8 mouse cellular contexts compared by ENCODE assay signal in the genomic region with DNA sequence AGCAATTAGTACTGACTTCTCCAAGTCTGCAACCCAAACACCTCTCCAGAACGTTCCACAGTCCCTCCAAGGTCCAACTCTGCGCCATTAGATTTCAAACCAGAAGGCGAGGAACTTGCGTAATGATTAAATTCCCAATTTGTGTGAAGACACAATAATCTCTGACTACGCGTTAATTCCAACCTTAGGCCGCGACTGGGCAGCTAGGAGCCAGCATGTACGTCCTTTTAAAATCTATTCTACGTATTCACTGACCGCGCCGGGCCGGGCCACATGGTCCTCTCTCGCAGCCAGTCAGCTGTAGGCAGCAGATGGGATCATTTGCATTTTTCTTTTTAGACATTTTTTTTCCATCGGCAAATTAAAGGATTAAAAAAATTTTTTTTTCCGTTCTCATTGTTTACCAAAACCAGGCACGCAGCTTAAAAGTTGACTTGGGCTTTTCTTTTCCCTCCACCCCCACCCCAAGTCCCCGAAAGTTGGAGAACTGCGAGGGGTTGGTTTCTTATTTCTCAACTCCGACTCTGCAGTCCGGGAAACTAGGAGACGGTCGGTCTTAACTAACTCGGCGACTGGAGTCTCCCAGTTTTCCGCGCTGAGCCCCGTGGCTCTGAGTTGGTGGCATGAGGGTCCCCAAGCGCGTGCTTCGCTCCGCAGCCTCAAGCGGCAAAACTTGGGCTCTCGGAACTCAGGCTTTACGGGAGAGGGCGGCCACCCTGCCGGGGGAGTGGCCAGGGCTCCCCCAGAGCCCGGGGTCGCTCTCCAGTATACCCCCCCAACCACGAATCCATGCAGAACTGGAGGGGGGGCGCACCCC. TPM values are rescaled to one million over a fixed set of nuclear protein-coding genes. Genes with fewer than 3 reads are reported as not detected.
A peak's percentile ranks its signal among the peaks of the same experiment; 100 is the strongest.
DNase-seq lines count a peak whose midpoint lies in the region; ATAC-seq and TF ChIP-seq lines count a peak whose summit lies in the region.

No protein-coding gene starts in this region.

- no peaks in the 10 kb centered on the region for H3K27me3 ChIP-seq in embryonic facial prominence, embryonic 10.5 days (replicated peaks; ENCODE audit: low read depth, poor library complexity, severe bottlenecking)
- H3K27me3 ChIP-seq in liver, adult 2 months (ENCODE audit: control insufficient read depth, insufficient read depth, low read length) = no peaks in the 10 kb centered on the region
- H3K27me3 ChIP-seq in myocyte (ENCODE audit: control insufficient read depth, insufficient read depth, insufficient read length) = no peaks in the 10 kb centered on the region
- H3K27me3 ChIP-seq in stomach, embryonic 14.5 days (ENCODE audit: control insufficient read depth, insufficient read depth, low read length) = no peaks in the 10 kb centered on the region

- H3K4me2 ChIP-seq in myocyte (ENCODE audit: low read depth) = peak overlapping the region; percentile 69
- H3K4me2 ChIP-seq in stomach, embryonic 14.5 days (replicated peaks; ENCODE audit: low read depth, low read length) = peak overlapping the region; percentile 88

- H3K27ac ChIP-seq in embryonic facial prominence, embryonic 10.5 days (replicated peaks) = peak overlapping the region; percentile 100
- H3K27ac ChIP-seq in liver, adult 2 months (replicated peaks; ENCODE audit: insufficient read depth, low read depth, low read length) = peak overlapping the region; percentile 74
- peak overlapping the region; percentile 98 for H3K27ac ChIP-seq in stomach, embryonic 14.5 days (ENCODE audit: low read length)

- H3K36me3 ChIP-seq in embryonic facial prominence, embryonic 10.5 days (replicated peaks) = no peaks in the 10 kb centered on the region
- no peaks in the 10 kb centered on the region for H3K36me3 ChIP-seq in liver, adult 2 months (ENCODE audit: control insufficient read depth, insufficient read depth, low read length)
- H3K36me3 ChIP-seq in myocyte (ENCODE audit: control insufficient read depth, insufficient read depth) = no peaks in the 10 kb centered on the region
- no peaks in the 10 kb centered on the region for H3K36me3 ChIP-seq in stomach, embryonic 14.5 days (ENCODE audit: control insufficient read depth, insufficient read depth, low read length)

- peaks cover 9% of the 10 kb centered on the region; the same call in 1 of the 2 replicates for H3K79me2 ChIP-seq in liver, adult 2 months (ENCODE audit: control insufficient read depth, insufficient read depth, low read length)
- H3K79me2 ChIP-seq in myocyte (ENCODE audit: control insufficient read depth, insufficient read depth) = peaks cover 17% of the 10 kb centered on the region

- peak overlapping the region; percentile 67 for H3ac ChIP-seq in myocyte (ENCODE audit: control insufficient read depth, insufficient read length)

- under 1% methylated on average over 42 of the region's 42 CpGs for WGBS in embryonic facial prominence, embryonic 10.5 days
- 4% methylated on average over 42 of the region's 42 CpGs for WGBS in liver, adult 2 months
- WGBS in stomach, embryonic 14.5 days = under 1% methylated on average over 42 of the region's 42 CpGs

- peak overlapping the region; percentile 94 for H3K9ac ChIP-seq in liver, adult 2 months (ENCODE audit: low read depth, low read length)
- peak overlapping the region; percentile 94 for H3K9ac ChIP-seq in stomach, embryonic 14.5 days (replicated peaks; ENCODE audit: low read depth, low read length)

- peak overlapping the region; percentile 86 for H3K4me3 ChIP-seq in embryonic facial prominence, embryonic 10.5 days
- peak overlapping the region; percentile 72 for H3K4me3 ChIP-seq in liver, adult 2 months (ENCODE audit: insufficient read depth, low read depth, low read length)
- H3K4me3 ChIP-seq in myocyte = peak overlapping the region; percentile 44
- H3K4me3 ChIP-seq in stomach, embryonic 14.5 days (ENCODE audit: low read depth, low read length) = peak overlapping the region; percentile 79

- no peaks in the 10 kb centered on the region for H3K9me3 ChIP-seq in embryonic facial prominence, embryonic 10.5 days
- no peaks in the 10 kb centered on the region for H3K9me3 ChIP-seq in stomach, embryonic 14.5 days (ENCODE audit: control insufficient read depth, low read depth, low read length)

- TF ChIP-seq CTCF in liver, adult 2 months (IDR thresholded peaks at IDR 0.05; ENCODE audit: low read depth, low read length) = no peak

- no peak for TF ChIP-seq POLR2A in liver, adult 2 months (IDR thresholded peaks at IDR 0.05; ENCODE audit: extremely low read depth, insufficient read depth, low read length)
- TF ChIP-seq POLR2A in myocyte (IDR thresholded peaks at IDR 0.05; ENCODE audit: insufficient read length, low read depth) = no peak

- H3K4me1 ChIP-seq in embryonic facial prominence, embryonic 10.5 days = peaks cover 44% of the 10 kb centered on the region
- H3K4me1 ChIP-seq in liver, adult 2 months (ENCODE audit: control insufficient read depth, insufficient read depth, low read length) = peaks cover under 1% of the 10 kb centered on the region
- peaks cover 19% of the 10 kb centered on the region; the same call in 1 of the 2 replicates for H3K4me1 ChIP-seq in stomach, embryonic 14.5 days (ENCODE audit: control insufficient read depth, insufficient read depth, low read length)

- ATAC-seq in stomach, embryonic 14.5 days (ENCODE audit: insufficient number of reproducible peaks, insufficient read depth, low FRiP score, low read depth) = peak; percentile 7; the same call in 1 of the 2 replicates

- peak; percentile 11 to 17 for DNase-seq in thymus, adult 18-20 months
- no peak for DNase-seq in thymus, postnatal 0 days (ENCODE audit: low spot score)
- DNase-seq in embryonic facial prominence, embryonic 10.5 days (ENCODE audit: low spot score) = peak; percentile 85
- DNase-seq in heart, adult 9 months (ENCODE audit: low spot score in 2 of 2) = peak; percentile 34 to 56
- DNase-seq in kidney, adult 9 months = peak; percentile 80
- peak; percentile 60 for DNase-seq in liver, adult 2 months (ENCODE audit: extremely low read depth, low read depth, low spot score)

TF ChIP-seq in myocyte, 11 proteins besides CTCF, POLR2A, EP300 and RAD21:
- TF ChIP-seq MAX (IDR thresholded peaks at IDR 0.05; ENCODE audit: low read depth) (no peak), POLR2AphosphoS2 (IDR thresholded peaks at IDR 0.05; ENCODE audit: insufficient read length, low read depth) (no peak), TCF3 (IDR thresholded peaks at IDR 0.05; ENCODE audit: insufficient read length, low read depth) (no peak), E2F4 (IDR thresholded peaks at IDR 0.05; ENCODE audit: insufficient read depth) (no peak), TCF12 (IDR thresholded peaks at IDR 0.05; ENCODE audit: insufficient read depth, poor library complexity, severe bottlenecking) (no peak), MYOD1 (IDR thresholded peaks at IDR 0.05; ENCODE audit: control insufficient read depth in 1 of 3, insufficient read length in 2 of 3, low read depth in 2 of 3) (no peak)
TF ChIP-seq in myocyte: peak in this region for 0.

RNA-seq across cellular contexts. Expression of a gene that starts 0.6 kb away (rescaled TPM):
- polyA plus RNA-seq in thymus, postnatal 0 days (2015; fragmentation: Nextera tagmentation; extraction: Ambion mirVana) = 0.90 and 1.2 TPM in 2 replicates
- polyA plus RNA-seq in embryonic facial prominence, embryonic 10.5 days (2016; fragmentation: Nextera tagmentation; extraction: Ambion mirVana) = 9.1 and 10.8 TPM in 2 replicates
- 1.3 and 1.5 TPM in 2 replicates for total RNA-seq in liver, adult 2 months (2014; rRNA removed)
- polyA plus RNA-seq in liver, adult 2 months (2012; rRNA removed) = 1.8 and 2.1 TPM in 2 replicates
- 3.0 TPM for polyA plus RNA-seq in myocyte (2012; fragmentation: generic; extraction: Trizol)
- polyA plus RNA-seq in stomach, embryonic 14.5 days (2014; fragmentation: Nextera tagmentation; extraction: Ambion mirVana) = 4.5 and 5.0 TPM in 2 replicates

RNA-seq across cellular contexts. Expression of a gene that starts 45.8 kb away (rescaled TPM):
- polyA plus RNA-seq in thymus, postnatal 0 days (2015; fragmentation: Nextera tagmentation; extraction: Ambion mirVana) = 30.6 and 33.2 TPM in 2 replicates
- polyA plus RNA-seq in embryonic facial prominence, embryonic 10.5 days (2016; fragmentation: Nextera tagmentation; extraction: Ambion mirVana) = 13.9 and 14.3 TPM in 2 replicates
- total RNA-seq in liver, adult 2 months (2014; rRNA removed) = 4.0 and 9.3 TPM in 2 replicates
- polyA plus RNA-seq in liver, adult 2 months (2012; rRNA removed) = 57.1 and 65.8 TPM in 2 replicates
- polyA plus RNA-seq in myocyte (2012; fragmentation: generic; extraction: Trizol) = 11.3 TPM
- 9.4 and 13.6 TPM in 2 replicates for polyA plus RNA-seq in stomach, embryonic 14.5 days (2014; fragmentation: Nextera tagmentation; extraction: Ambion mirVana)
